Comparison of ENCODE assay signal across 8 mouse cellular contexts in genomic region chr8:72548644-72549313, GRCm38 (mm10). TPM values are rescaled to one million over a fixed set of nuclear protein-coding genes. Genes with fewer than 3 reads are reported as not detected.
A peak's percentile ranks its signal among the peaks of the same experiment; 100 is the strongest.
DNase-seq lines count a peak whose midpoint lies in the region; ATAC-seq and TF ChIP-seq lines count a peak whose summit lies in the region.

No protein-coding gene starts in this region.

- H3K4me3 ChIP-seq in bone marrow, adult 2 months (replicated peaks; ENCODE audit: control insufficient read depth, low read depth, low read length) = peak overlapping the region; percentile 93
- H3K4me3 ChIP-seq in forebrain, embryonic 16.5 days (replicated peaks; ENCODE audit: low read length) = peak overlapping the region; percentile 96
- H3K4me3 ChIP-seq in kidney, embryonic 16.5 days (ENCODE audit: low read length) = peak overlapping the region; percentile 98
- peak overlapping the region; percentile 96 for H3K4me3 ChIP-seq in midbrain, embryonic 14.5 days (replicated peaks; ENCODE audit: low read depth, low read length)

- peak overlapping the region; percentile 87 for H3K4me2 ChIP-seq in forebrain, embryonic 16.5 days (ENCODE audit: low read length)
- H3K4me2 ChIP-seq in kidney, embryonic 16.5 days (replicated peaks; ENCODE audit: low read depth, low read length) = peak overlapping the region; percentile 92
- peak overlapping the region; percentile 98 for H3K4me2 ChIP-seq in midbrain, embryonic 14.5 days (ENCODE audit: low read length)

- DNase-seq in kidney, adult 8-10 months = peak; percentile 29 to 39
- no peak for DNase-seq in kidney, postnatal 14 days
- no peak for DNase-seq in midbrain, embryonic 14.5 days
- no peak for DNase-seq in yolk sac, embryonic 10.5 days (ENCODE audit: low spot score)

- H3K9ac ChIP-seq in forebrain, embryonic 16.5 days (replicated peaks; ENCODE audit: low read depth, low read length) = peak overlapping the region; percentile 82
- peak overlapping the region; percentile 84 for H3K9ac ChIP-seq in kidney, embryonic 16.5 days (replicated peaks; ENCODE audit: low read length)
- peak overlapping the region; percentile 82 for H3K9ac ChIP-seq in midbrain, embryonic 14.5 days (replicated peaks; ENCODE audit: low read length)

- H3K27ac ChIP-seq in bone marrow, adult 2 months (ENCODE audit: control insufficient read depth, insufficient read depth, low read depth, low read length, poor library complexity) = peak overlapping the region; percentile 93
- peak overlapping the region; percentile 87 for H3K27ac ChIP-seq in forebrain, embryonic 16.5 days (ENCODE audit: low read length)
- peak overlapping the region; percentile 97 for H3K27ac ChIP-seq in kidney, embryonic 16.5 days (ENCODE audit: low read length)
- H3K27ac ChIP-seq in midbrain, embryonic 14.5 days (replicated peaks; ENCODE audit: low read depth, low read length) = peak overlapping the region; percentile 89

- H3K27me3 ChIP-seq in forebrain, embryonic 16.5 days (replicated peaks; ENCODE audit: control insufficient read depth, insufficient read depth, low read length) = no peaks in the 10 kb centered on the region
- H3K27me3 ChIP-seq in kidney, embryonic 16.5 days (ENCODE audit: insufficient read depth, low read length) = no peaks in the 10 kb centered on the region
- no peaks in the 10 kb centered on the region for H3K27me3 ChIP-seq in midbrain, embryonic 14.5 days (ENCODE audit: control insufficient read depth, insufficient read depth, low read length)

- no peak for TF ChIP-seq CTCF in bone marrow, adult 2 months (IDR thresholded peaks at IDR 0.05; ENCODE audit: control insufficient read depth, insufficient read depth, low read length)

- no peak for ATAC-seq in forebrain, embryonic 16.5 days
- peak; percentile 10; the same call in 1 of the 2 replicates for ATAC-seq in kidney, embryonic 16.5 days (ENCODE audit: low FRiP score, low TSS enrichment)
- ATAC-seq in midbrain, embryonic 14.5 days (ENCODE audit: low FRiP score, low TSS enrichment) = no peak
- ATAC-seq in megakaryocyte-erythroid progenitor cell, adult 5-6 weeks (replicated peaks; ENCODE audit: low FRiP score, low TSS enrichment, poor library complexity, severe bottlenecking) = no peak

- no peaks in the 10 kb centered on the region; the same call in 1 of the 2 replicates for H3K4me1 ChIP-seq in bone marrow, adult 2 months (ENCODE audit: control insufficient read depth, insufficient read depth, low read length)
- H3K4me1 ChIP-seq in forebrain, embryonic 16.5 days (replicated peaks; ENCODE audit: control insufficient read depth, insufficient read depth, low read length) = peaks cover 30% of the 10 kb centered on the region
- peaks cover 26% of the 10 kb centered on the region for H3K4me1 ChIP-seq in kidney, embryonic 16.5 days (ENCODE audit: insufficient read depth, low read length)
- H3K4me1 ChIP-seq in midbrain, embryonic 14.5 days (ENCODE audit: control insufficient read depth, insufficient read depth, low read length) = peaks cover 24% of the 10 kb centered on the region

- no peaks in the 10 kb centered on the region for H3K9me3 ChIP-seq in forebrain, embryonic 16.5 days (ENCODE audit: control insufficient read depth, low read length)
- H3K9me3 ChIP-seq in kidney, embryonic 16.5 days (ENCODE audit: low read length) = no peaks in the 10 kb centered on the region
- no peaks in the 10 kb centered on the region for H3K9me3 ChIP-seq in midbrain, embryonic 14.5 days (ENCODE audit: control insufficient read depth, low read length)

- under 1% methylated on average over 45 of the region's 45 CpGs for WGBS in bone marrow, adult 2 months
- WGBS in forebrain, embryonic 16.5 days = under 1% methylated on average over 43 of the region's 45 CpGs
- under 1% methylated on average over 45 of the region's 45 CpGs for WGBS in kidney, embryonic 16.5 days
- WGBS in midbrain, embryonic 14.5 days = under 1% methylated on average over 45 of the region's 45 CpGs

- no peaks in the 10 kb centered on the region for H3K36me3 ChIP-seq in forebrain, embryonic 16.5 days (ENCODE audit: control insufficient read depth, insufficient read depth)
- H3K36me3 ChIP-seq in kidney, embryonic 16.5 days (ENCODE audit: insufficient read depth, low read length) = peaks cover 8% of the 10 kb centered on the region; the same call in 1 of the 2 replicates
- H3K36me3 ChIP-seq in midbrain, embryonic 14.5 days (ENCODE audit: control insufficient read depth, insufficient read depth, low read length) = peaks cover 10% of the 10 kb centered on the region

- TF ChIP-seq POLR2A in bone marrow, adult 2 months (IDR thresholded peaks at IDR 0.05; ENCODE audit: borderline replicate concordance, control insufficient read depth, low read depth, low read length) = 0 out of 2 replicates have a peak, but pooled peaks have one; percentile 35

RNA-seq across cellular contexts. Expression of gene Med26, which starts 0.7 kb away (rescaled TPM):
- 2.9 and 8.0 TPM in 2 replicates for polyA plus RNA-seq in bone marrow, adult 2 months (2011; ENCODE audit: insufficient read depth, insufficient read length, low replicate concordance, missing spikeins)
- 19.9 and 21.6 TPM in 2 replicates for polyA plus RNA-seq in forebrain, embryonic 16.5 days (2015; fragmentation: Nextera tagmentation; extraction: Ambion mirVana)
- polyA plus RNA-seq in kidney, embryonic 16.5 days (2015; fragmentation: Nextera tagmentation; extraction: Ambion mirVana) = 18.7 and 18.9 TPM in 2 replicates
- 14.3 and 16.4 TPM in 2 replicates for polyA plus RNA-seq in midbrain, embryonic 14.5 days (2014; fragmentation: Nextera tagmentation; extraction: Ambion mirVana)
- total RNA-seq in megakaryocyte-erythroid progenitor cell, adult 5-6 weeks (2014; fragmentation: Nextera tagmentation) = 14.6 and 15.2 TPM in 2 replicates
- 8.9 and 10.1 TPM in 2 replicates for total RNA-seq in megakaryocyte-erythroid progenitor cell, adult 5-6 weeks (2017)

RNA-seq across cellular contexts. Expression of gene Smim7, which starts 22.1 kb away (rescaled TPM):
- polyA plus RNA-seq in bone marrow, adult 2 months (2011; ENCODE audit: insufficient read depth, insufficient read length, low replicate concordance, missing spikeins) = 16.4 and 25.7 TPM in 2 replicates
- 129 and 139 TPM in 2 replicates for polyA plus RNA-seq in forebrain, embryonic 16.5 days (2015; fragmentation: Nextera tagmentation; extraction: Ambion mirVana)
- polyA plus RNA-seq in kidney, embryonic 16.5 days (2015; fragmentation: Nextera tagmentation; extraction: Ambion mirVana) = 114 and 116 TPM in 2 replicates
- 142 and 150 TPM in 2 replicates for polyA plus RNA-seq in midbrain, embryonic 14.5 days (2014; fragmentation: Nextera tagmentation; extraction: Ambion mirVana)
- 23.2 and 30.0 TPM in 2 replicates for total RNA-seq in megakaryocyte-erythroid progenitor cell, adult 5-6 weeks (2014; fragmentation: Nextera tagmentation)
- 40.7 and 71.8 TPM in 2 replicates for total RNA-seq in megakaryocyte-erythroid progenitor cell, adult 5-6 weeks (2017)

RNA-seq across cellular contexts. Expression of gene Tmem38a, which starts 23.1 kb away (rescaled TPM):
- 2.9 and 4.3 TPM in 2 replicates for polyA plus RNA-seq in bone marrow, adult 2 months (2011; ENCODE audit: insufficient read depth, insufficient read length, low replicate concordance, missing spikeins)
- polyA plus RNA-seq in forebrain, embryonic 16.5 days (2015; fragmentation: Nextera tagmentation; extraction: Ambion mirVana) = 18.2 and 19.6 TPM in 2 replicates
- polyA plus RNA-seq in kidney, embryonic 16.5 days (2015; fragmentation: Nextera tagmentation; extraction: Ambion mirVana) = 25.2 and 26.3 TPM in 2 replicates
- polyA plus RNA-seq in midbrain, embryonic 14.5 days (2014; fragmentation: Nextera tagmentation; extraction: Ambion mirVana) = 21.1 and 21.5 TPM in 2 replicates
- not detected in 2 replicates for total RNA-seq in megakaryocyte-erythroid progenitor cell, adult 5-6 weeks (2014; fragmentation: Nextera tagmentation)
- not detected in 2 replicates for total RNA-seq in megakaryocyte-erythroid progenitor cell, adult 5-6 weeks (2017)

RNA-seq across cellular contexts. Expression of gene Slc35e1, which starts 56.4 kb away (rescaled TPM):
- polyA plus RNA-seq in bone marrow, adult 2 months (2011; ENCODE audit: insufficient read depth, insufficient read length, low replicate concordance, missing spikeins) = 10.3 and 23.6 TPM in 2 replicates
- 9.8 and 10.2 TPM in 2 replicates for polyA plus RNA-seq in forebrain, embryonic 16.5 days (2015; fragmentation: Nextera tagmentation; extraction: Ambion mirVana)
- polyA plus RNA-seq in kidney, embryonic 16.5 days (2015; fragmentation: Nextera tagmentation; extraction: Ambion mirVana) = 8.0 and 10.1 TPM in 2 replicates
- 9.7 and 10.0 TPM in 2 replicates for polyA plus RNA-seq in midbrain, embryonic 14.5 days (2014; fragmentation: Nextera tagmentation; extraction: Ambion mirVana)
- total RNA-seq in megakaryocyte-erythroid progenitor cell, adult 5-6 weeks (2014; fragmentation: Nextera tagmentation) = 16.7 and 18.8 TPM in 2 replicates
- 11.5 and 15.4 TPM in 2 replicates for total RNA-seq in megakaryocyte-erythroid progenitor cell, adult 5-6 weeks (2017)

Comparison
In these comparisons a context has a peak if more than half of its experiments do, and no peak if none do; other contexts are left out.
1. DNase-seq: peak in kidney, adult 8-10 months (2 of 2); none in kidney, postnatal 14 days (single experiment), midbrain, embryonic 14.5 days (single experiment) and yolk sac, embryonic 10.5 days (single experiment).
2. Peak in every context shown above with its lines, with median percentiles within 50 percentile points of each other: H3K27ac ChIP-seq, H3K4me3 ChIP-seq, H3K4me2 ChIP-seq and H3K9ac ChIP-seq.